Mouse (Mus musculus) myocyte (in vitro differentiated cells): ENCODE measurements around the gene Enho.
A peak's percentile ranks its signal among the peaks of the same experiment; 100 is the strongest.

ENCODE experiments used
- E2F4 ChIP-seq: IDR thresholded peaks from one replicate; pipeline ENCODE4 v1.6.1; 2011; ENCODE audit warnings: mild to moderate bottlenecking, control low read depth, moderate library complexity; ENCODE audit not compliant: insufficient read depth
- MYOD1 ChIP-seq, 3 experiments: IDR thresholded peaks; one replicate each; pipeline ENCODE4 v1.6.1; 2011; ENCODE audit warnings: control low read depth in 2 of 3, low read depth in 2 of 3, mild to moderate bottlenecking in 2 of 3, moderate library complexity in 1 of 3; ENCODE audit not compliant: insufficient read length in 2 of 3, control insufficient read depth in 1 of 3
- POLR2A ChIP-seq: IDR thresholded peaks from one replicate; pipeline ENCODE4 v1.6.1; 2011; ENCODE audit warnings: low read depth, mild to moderate bottlenecking, control low read depth, moderate library complexity; ENCODE audit not compliant: insufficient read length
- REST ChIP-seq: IDR thresholded peaks from one replicate; pipeline ENCODE4 v1.6.1; 2011; ENCODE audit warnings: mild to moderate bottlenecking, control low read depth, moderate library complexity; ENCODE audit not compliant: insufficient read depth, insufficient read length

DNA sequence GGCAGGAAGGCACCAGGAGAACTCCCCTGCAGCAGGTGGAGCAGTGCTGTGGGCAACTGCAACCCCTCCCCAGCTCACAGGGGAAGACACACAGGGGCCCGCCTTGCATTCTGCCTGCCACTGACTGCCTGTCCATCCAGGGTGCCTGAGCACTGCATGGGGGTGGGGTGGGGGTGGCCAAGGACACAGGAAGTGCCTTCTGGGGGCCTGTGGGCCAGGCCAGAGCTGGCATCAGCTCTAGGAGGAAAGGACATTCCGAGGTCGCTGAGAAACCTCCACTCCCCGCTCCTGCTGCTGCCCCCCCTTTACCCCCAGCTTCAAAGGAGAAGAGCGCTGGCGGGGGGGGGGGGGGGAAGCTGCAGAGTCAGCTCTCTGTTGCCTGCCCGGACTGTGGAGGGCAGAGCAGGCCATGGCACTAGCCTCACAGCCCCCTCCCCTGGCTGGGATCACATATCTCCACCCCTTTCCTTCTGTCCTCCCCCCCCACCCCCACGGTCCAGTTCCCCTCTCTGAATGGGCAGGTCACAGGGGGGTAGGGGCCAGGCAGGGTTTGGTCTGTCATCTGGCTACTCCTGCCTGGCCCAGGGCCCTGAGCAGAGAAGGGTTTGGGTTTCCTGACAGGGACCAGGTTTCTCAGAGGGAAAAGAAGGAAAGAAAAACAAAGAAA is 25.0 kb upstream of the Enho start:
- TF ChIP-seq REST = no peak
- TF ChIP-seq MYOD1 (IDR thresholded peaks at IDR 0.05; ENCODE audit: control insufficient read depth in 1 of 3, insufficient read length in 2 of 3, low read depth in 2 of 3) = peak in 1 of 3 experiments; percentile 30
- TF ChIP-seq E2F4 = no peak
- TF ChIP-seq POLR2A = no peak
